Mouse (Mus musculus): ENCODE results near the gene Vgf. TPM values are rescaled to one million over a fixed set of nuclear protein-coding genes. Genes with fewer than 3 reads are reported as not detected.
A peak's percentile ranks its signal among the peaks of the same experiment; 100 is the strongest.

The Vgf gene
- polyA plus RNA-seq, 1 experiment, result not detected

GRCm38 (mm10) chr5:137051125-137051524 lies 24.9 kb downstream of the Vgf start:
- H3K27ac ChIP-seq (ENCODE audit: insufficient read depth, low read length), result no peak overlapping the region
- DNase-seq (ENCODE audit: low read depth in 1 of 2, low spot score in 2 of 2), result no peak
- H3K36me3 ChIP-seq (ENCODE audit: control insufficient read depth, insufficient read depth, low read length), result no peaks in the 10 kb centered on the region
- H3K4me3 ChIP-seq (ENCODE audit: extremely low read depth, insufficient read depth, insufficient read length), result no peak overlapping the region
- TF ChIP-seq CTCF (IDR thresholded peaks at IDR 0.05; ENCODE audit: extremely low read depth, insufficient read depth, insufficient read length, insufficient replicate concordance), result no peak
- TF ChIP-seq POLR2A (IDR thresholded peaks at IDR 0.05; ENCODE audit: low read depth, low read length), result no peak
- H3K4me1 ChIP-seq (ENCODE audit: control insufficient read depth, insufficient read depth, insufficient read length), result no peaks in the 10 kb centered on the region
- 74% methylated on average over 6 of the region's 6 CpGs for WGBS
- H3K27me3 ChIP-seq (ENCODE audit: control insufficient read depth, insufficient read depth, low read length), result no peaks in the 10 kb centered on the region

- H3K27me3 ChIP-seq (ENCODE audit: control insufficient read depth, insufficient read depth, low read length), result no peaks in the 10 kb centered on the region
- WGBS, result 91% methylated on average over 5 of the region's 5 CpGs
- no peak overlapping the region for H3K4me3 ChIP-seq (ENCODE audit: extremely low read depth, insufficient read depth, insufficient read length)
- no peak overlapping the region for H3K27ac ChIP-seq (ENCODE audit: insufficient read depth, low read length)
- no peaks in the 10 kb centered on the region for H3K4me1 ChIP-seq (ENCODE audit: control insufficient read depth, insufficient read depth, insufficient read length)
- TF ChIP-seq CTCF (IDR thresholded peaks at IDR 0.05; ENCODE audit: extremely low read depth, insufficient read depth, insufficient read length, insufficient replicate concordance), result no peak
- no peak for TF ChIP-seq POLR2A (IDR thresholded peaks at IDR 0.05; ENCODE audit: low read depth, low read length)
- H3K36me3 ChIP-seq (ENCODE audit: control insufficient read depth, insufficient read depth, low read length), result no peaks in the 10 kb centered on the region
- no peak for DNase-seq (ENCODE audit: low read depth in 1 of 2, low spot score in 2 of 2)
Observed at GRCm38 (mm10) chr5:137051914-137052505, 25.8 kb downstream of the Vgf start.

GRCm38 (mm10) chr5:137054299-137054698 lies 28.1 kb downstream of the Vgf start:
- 91% methylated on average over 7 of the region's 7 CpGs for WGBS
- Histone ChIP-seq H3K4me3 (ENCODE audit: extremely low read depth, insufficient read depth, insufficient read length) (no peak overlapping the region), H3K27ac (ENCODE audit: insufficient read depth, low read length) (no peak overlapping the region)

GRCm38 (mm10) chr5:137054873-137055272 lies 28.7 kb downstream of the Vgf start:
- DNase-seq (ENCODE audit: low read depth in 1 of 2, low spot score in 2 of 2), result no peak
- H3K27ac ChIP-seq (ENCODE audit: insufficient read depth, low read length), result no peak overlapping the region

More at GRCm38 (mm10) chr5:137054299-137054698, 28.1 kb downstream of the Vgf start:
- DNase-seq (ENCODE audit: low read depth in 1 of 2, low spot score in 2 of 2), result no peak
- H3K4me1 ChIP-seq (ENCODE audit: control insufficient read depth, insufficient read depth, insufficient read length), result no peaks in the 10 kb centered on the region
- H3K27me3 ChIP-seq (ENCODE audit: control insufficient read depth, insufficient read depth, low read length), result no peaks in the 10 kb centered on the region
- no peak for TF ChIP-seq CTCF (IDR thresholded peaks at IDR 0.05; ENCODE audit: extremely low read depth, insufficient read depth, insufficient read length, insufficient replicate concordance)
- no peak for TF ChIP-seq POLR2A (IDR thresholded peaks at IDR 0.05; ENCODE audit: low read depth, low read length)
- no peaks in the 10 kb centered on the region for H3K36me3 ChIP-seq (ENCODE audit: control insufficient read depth, insufficient read depth, low read length)

GRCm38 (mm10) chr5:137061809-137062481 lies 35.8 kb downstream of the Vgf start:
- WGBS, result 17% methylated on average over 12 of the region's 12 CpGs
- DNase-seq (ENCODE audit: low read depth in 1 of 2, low spot score in 2 of 2), result peak in 1 of 2 experiments; percentile 36

More at GRCm38 (mm10) chr5:137054873-137055272, 28.7 kb downstream of the Vgf start:
- no peak for TF ChIP-seq CTCF (IDR thresholded peaks at IDR 0.05; ENCODE audit: extremely low read depth, insufficient read depth, insufficient read length, insufficient replicate concordance)
- no peak for TF ChIP-seq POLR2A (IDR thresholded peaks at IDR 0.05; ENCODE audit: low read depth, low read length)
- H3K27me3 ChIP-seq (ENCODE audit: control insufficient read depth, insufficient read depth, low read length), result no peaks in the 10 kb centered on the region
- H3K4me3 ChIP-seq (ENCODE audit: extremely low read depth, insufficient read depth, insufficient read length), result no peak overlapping the region
- 88% methylated on average over 5 of the region's 5 CpGs for WGBS
- no peaks in the 10 kb centered on the region for H3K4me1 ChIP-seq (ENCODE audit: control insufficient read depth, insufficient read depth, insufficient read length)
- H3K36me3 ChIP-seq (ENCODE audit: control insufficient read depth, insufficient read depth, low read length), result no peaks in the 10 kb centered on the region

GRCm38 (mm10) chr5:137062601-137063000 lies 36.4 kb downstream of the Vgf start:
- no peak for DNase-seq (ENCODE audit: low read depth in 1 of 2, low spot score in 2 of 2)
- no peaks in the 10 kb centered on the region for H3K36me3 ChIP-seq (ENCODE audit: control insufficient read depth, insufficient read depth, low read length)
- no peak overlapping the region for H3K4me3 ChIP-seq (ENCODE audit: extremely low read depth, insufficient read depth, insufficient read length)
- no peak overlapping the region for H3K27ac ChIP-seq (ENCODE audit: insufficient read depth, low read length)
- no peaks in the 10 kb centered on the region for H3K27me3 ChIP-seq (ENCODE audit: control insufficient read depth, insufficient read depth, low read length)
- no peaks in the 10 kb centered on the region for H3K4me1 ChIP-seq (ENCODE audit: control insufficient read depth, insufficient read depth, insufficient read length)
- TF ChIP-seq POLR2A (IDR thresholded peaks at IDR 0.05; ENCODE audit: low read depth, low read length) (no peak), CTCF (IDR thresholded peaks at IDR 0.05; ENCODE audit: extremely low read depth, insufficient read depth, insufficient read length, insufficient replicate concordance) (no peak)
- 83% methylated on average over 5 of the region's 5 CpGs for WGBS

More at GRCm38 (mm10) chr5:137061809-137062481, 35.8 kb downstream of the Vgf start:
- H3K27ac ChIP-seq (ENCODE audit: insufficient read depth, low read length), result no peak overlapping the region
- H3K4me1 ChIP-seq (ENCODE audit: control insufficient read depth, insufficient read depth, insufficient read length), result no peaks in the 10 kb centered on the region
- TF ChIP-seq CTCF (IDR thresholded peaks at IDR 0.05; ENCODE audit: extremely low read depth, insufficient read depth, insufficient read length, insufficient replicate concordance) (peak; percentile 33; the same call in 1 of the 2 replicates), POLR2A (IDR thresholded peaks at IDR 0.05; ENCODE audit: low read depth, low read length) (no peak)
- H3K4me3 ChIP-seq (ENCODE audit: extremely low read depth, insufficient read depth, insufficient read length), result no peak overlapping the region
- no peaks in the 10 kb centered on the region for H3K27me3 ChIP-seq (ENCODE audit: control insufficient read depth, insufficient read depth, low read length)
- no peaks in the 10 kb centered on the region for H3K36me3 ChIP-seq (ENCODE audit: control insufficient read depth, insufficient read depth, low read length)

- 75% methylated on average over 6 of the region's 6 CpGs for WGBS
- no peak overlapping the region for H3K27ac ChIP-seq (ENCODE audit: insufficient read depth, low read length)
Observed at GRCm38 (mm10) chr5:137065454-137065853, 39.3 kb downstream of the Vgf start.

More at GRCm38 (mm10) chr5:137065454-137065853, 39.3 kb downstream of the Vgf start:
- Histone ChIP-seq H3K27me3 (ENCODE audit: control insufficient read depth, insufficient read depth, low read length) (no peaks in the 10 kb centered on the region), H3K4me1 (ENCODE audit: control insufficient read depth, insufficient read depth, insufficient read length) (no peaks in the 10 kb centered on the region), H3K4me3 (ENCODE audit: extremely low read depth, insufficient read depth, insufficient read length) (no peak overlapping the region), H3K36me3 (ENCODE audit: control insufficient read depth, insufficient read depth, low read length) (no peaks in the 10 kb centered on the region)
- DNase-seq (ENCODE audit: low read depth in 1 of 2, low spot score in 2 of 2), result no peak
- no peak for TF ChIP-seq CTCF (IDR thresholded peaks at IDR 0.05; ENCODE audit: extremely low read depth, insufficient read depth, insufficient read length, insufficient replicate concordance)
- TF ChIP-seq POLR2A (IDR thresholded peaks at IDR 0.05; ENCODE audit: low read depth, low read length), result no peak

Measured in spleen, adult 2 months (tissue).